Mouse (Mus musculus): ENCODE results near the gene Pml. TPM values are rescaled to one million over a fixed set of nuclear protein-coding genes. Genes with fewer than 3 reads are reported as not detected.

Pml gene
- polyA plus RNA-seq, 1 experiment from 2014 or later, result 15.3 TPM

DNA sequence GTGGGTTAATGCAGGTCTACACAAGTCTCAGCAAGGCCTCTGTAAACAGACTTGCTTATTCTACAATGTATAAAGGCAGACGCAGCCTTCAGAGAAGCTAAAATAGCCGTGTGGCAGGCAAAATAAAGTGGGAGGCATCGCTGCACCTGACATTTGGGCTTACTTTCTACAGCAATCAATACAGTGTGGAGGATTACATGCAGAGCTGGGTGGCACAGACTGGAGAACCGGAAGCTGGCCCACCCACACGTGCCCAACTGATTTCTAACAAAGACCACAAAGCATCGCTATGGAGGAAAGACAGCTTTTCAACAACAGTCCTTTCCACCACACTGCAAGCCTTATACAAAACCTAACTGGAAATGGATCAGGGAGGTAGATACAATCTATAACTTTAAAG is 65.1 kb downstream of the Pml start:
- Histone ChIP-seq H3K9ac (ENCODE audit: low read depth, low read length) (no peak overlapping the region), H3K4me2 (ENCODE audit: low read depth, low read length) (no peak overlapping the region), H3K4me1 (ENCODE audit: control insufficient read depth, insufficient read depth, low read length) (no peaks in the 10 kb centered on the region), H3K27ac (replicated peaks; ENCODE audit: low read depth, low read length) (no peak overlapping the region), H3K27me3 (replicated peaks; ENCODE audit: control insufficient read depth, insufficient read depth, low read length) (no peaks in the 10 kb centered on the region), H3K9me3 (ENCODE audit: control insufficient read depth, low read length) (no peaks in the 10 kb centered on the region), H3K36me3 (ENCODE audit: control insufficient read depth, insufficient read depth, low read length) (no peaks in the 10 kb centered on the region), H3K4me3 (ENCODE audit: low read depth, low read length) (no peak overlapping the region)
- DNase-seq (ENCODE audit: low spot score) (no peak), ATAC-seq (ENCODE audit: low read depth) (no peak)
- WGBS, result 70% methylated on average over 6 of the region's 6 CpGs

GRCm38 (mm10) chr9:58179390-58179789 is 70.2 kb downstream of the Pml start:
- H3K27me3 ChIP-seq (replicated peaks; ENCODE audit: control insufficient read depth, insufficient read depth, low read length), result no peaks in the 10 kb centered on the region
- no peak overlapping the region for H3K9ac ChIP-seq (ENCODE audit: low read depth, low read length)
- no peak for ATAC-seq (ENCODE audit: low read depth)
- no peak overlapping the region for H3K4me2 ChIP-seq (ENCODE audit: low read depth, low read length)
- no peaks in the 10 kb centered on the region for H3K9me3 ChIP-seq (ENCODE audit: control insufficient read depth, low read length)
- H3K36me3 ChIP-seq (ENCODE audit: control insufficient read depth, insufficient read depth, low read length), result no peaks in the 10 kb centered on the region
- DNase-seq (ENCODE audit: low spot score), result no peak
- H3K4me1 ChIP-seq (ENCODE audit: control insufficient read depth, insufficient read depth, low read length), result peaks cover 14% of the 10 kb centered on the region
- no peak overlapping the region for H3K4me3 ChIP-seq (ENCODE audit: low read depth, low read length)
- WGBS, result 95% methylated on average over 2 of the region's 2 CpGs
- no peak overlapping the region for H3K27ac ChIP-seq (replicated peaks; ENCODE audit: low read depth, low read length)

GRCm38 (mm10) chr9:58177165-58177564 is 72.4 kb downstream of the Pml start:
- peaks cover 14% of the 10 kb centered on the region for H3K4me1 ChIP-seq (ENCODE audit: control insufficient read depth, insufficient read depth, low read length)
- no peaks in the 10 kb centered on the region for H3K36me3 ChIP-seq (ENCODE audit: control insufficient read depth, insufficient read depth, low read length)
- no peak overlapping the region for H3K4me2 ChIP-seq (ENCODE audit: low read depth, low read length)
- H3K9me3 ChIP-seq (ENCODE audit: control insufficient read depth, low read length), result 0 out of 2 replicates have a peak, but pooled peaks cover 3% of the 10 kb centered on the region
- no peak overlapping the region for H3K9ac ChIP-seq (ENCODE audit: low read depth, low read length)
- DNase-seq (ENCODE audit: low spot score) (no peak), ATAC-seq (ENCODE audit: low read depth) (no peak)
- H3K27ac ChIP-seq (replicated peaks; ENCODE audit: low read depth, low read length), result no peak overlapping the region
- no peaks in the 10 kb centered on the region for H3K27me3 ChIP-seq (replicated peaks; ENCODE audit: control insufficient read depth, insufficient read depth, low read length)
- WGBS, result 74% methylated on average over 4 of the region's 4 CpGs
- H3K4me3 ChIP-seq (ENCODE audit: low read depth, low read length), result no peak overlapping the region

- WGBS, result 21% methylated on average over 5 of the region's 5 CpGs
- H3K9me3 ChIP-seq (ENCODE audit: control insufficient read depth, low read length), result 0 out of 2 replicates have a peak, but pooled peaks cover 3% of the 10 kb centered on the region
Observed at GRCm38 (mm10) chr9:58175745-58176487, 73.7 kb downstream of the Pml start.

GRCm38 (mm10) chr9:58174818-58175251 is 74.8 kb downstream of the Pml start:
- ATAC-seq (ENCODE audit: low read depth) (peak; percentile 68; the same call in 1 of the 2 replicates), DNase-seq (ENCODE audit: low spot score) (peak; percentile 72)
- no peak overlapping the region for H3K9ac ChIP-seq (ENCODE audit: low read depth, low read length)
- H3K36me3 ChIP-seq (ENCODE audit: control insufficient read depth, insufficient read depth, low read length), result no peaks in the 10 kb centered on the region
- H3K27ac ChIP-seq (replicated peaks; ENCODE audit: low read depth, low read length), result peak overlapping the region; percentile 66; the same call in 1 of the 2 replicates
- H3K9me3 ChIP-seq (ENCODE audit: control insufficient read depth, low read length), result 0 out of 2 replicates have a peak, but pooled peaks cover 3% of the 10 kb centered on the region
- H3K4me2 ChIP-seq (ENCODE audit: low read depth, low read length), result no peak overlapping the region
- no peaks in the 10 kb centered on the region for H3K27me3 ChIP-seq (replicated peaks; ENCODE audit: control insufficient read depth, insufficient read depth, low read length)
- 35% methylated on average over 5 of the region's 5 CpGs for whole genome bisulfite sequencing
- H3K4me3 ChIP-seq (ENCODE audit: low read depth, low read length), result no peak overlapping the region
- peaks cover 14% of the 10 kb centered on the region for H3K4me1 ChIP-seq (ENCODE audit: control insufficient read depth, insufficient read depth, low read length)

More at GRCm38 (mm10) chr9:58175745-58176487, 73.7 kb downstream of the Pml start:
- H3K4me3 ChIP-seq (ENCODE audit: low read depth, low read length), result no peak overlapping the region
- no peaks in the 10 kb centered on the region for H3K27me3 ChIP-seq (replicated peaks; ENCODE audit: control insufficient read depth, insufficient read depth, low read length)
- H3K9ac ChIP-seq (ENCODE audit: low read depth, low read length), result no peak overlapping the region
- no peaks in the 10 kb centered on the region for H3K36me3 ChIP-seq (ENCODE audit: control insufficient read depth, insufficient read depth, low read length)
- H3K27ac ChIP-seq (replicated peaks; ENCODE audit: low read depth, low read length), result peak overlapping the region; percentile 66
- H3K4me2 ChIP-seq (ENCODE audit: low read depth, low read length), result no peak overlapping the region
- peak; percentile 81 for DNase-seq (ENCODE audit: low spot score)
- H3K4me1 ChIP-seq (ENCODE audit: control insufficient read depth, insufficient read depth, low read length), result peaks cover 14% of the 10 kb centered on the region
- ATAC-seq (ENCODE audit: low read depth), result peak; percentile 37; the same call in 1 of the 2 replicates

DNA sequence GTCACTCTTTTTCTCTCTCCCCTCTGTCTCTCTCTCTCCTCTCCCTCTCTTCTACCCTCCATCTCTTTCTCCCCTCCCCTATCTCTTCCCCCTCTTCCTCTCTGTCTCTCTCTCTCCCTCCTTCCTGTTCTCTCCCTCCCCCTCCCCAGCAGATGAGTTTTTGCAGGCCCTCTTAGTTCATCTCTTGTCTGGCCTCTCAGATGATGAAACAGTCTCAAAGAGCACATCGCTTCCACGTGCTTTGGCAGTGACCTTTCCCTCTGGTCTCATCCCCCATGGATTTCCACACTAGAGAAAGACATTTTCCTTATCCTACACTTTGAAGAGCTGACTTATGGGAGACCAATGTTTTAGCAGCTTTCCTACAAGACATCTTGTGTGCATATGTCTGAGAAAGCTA is 76.7 kb downstream of the Pml start:
- Histone ChIP-seq H3K36me3 (ENCODE audit: control insufficient read depth, insufficient read depth, low read length) (no peaks in the 10 kb centered on the region), H3K9ac (ENCODE audit: low read depth, low read length) (no peak overlapping the region), H3K27ac (replicated peaks; ENCODE audit: low read depth, low read length) (no peak overlapping the region), H3K4me3 (ENCODE audit: low read depth, low read length) (no peak overlapping the region), H3K9me3 (ENCODE audit: control insufficient read depth, low read length) (0 out of 2 replicates have a peak, but pooled peaks cover 3% of the 10 kb centered on the region), H3K27me3 (replicated peaks; ENCODE audit: control insufficient read depth, insufficient read depth, low read length) (no peaks in the 10 kb centered on the region), H3K4me2 (ENCODE audit: low read depth, low read length) (no peak overlapping the region), H3K4me1 (ENCODE audit: control insufficient read depth, insufficient read depth, low read length) (peaks cover 26% of the 10 kb centered on the region)
- WGBS, result 59% methylated on average over 2 of the region's 2 CpGs
- DNase-seq (ENCODE audit: low spot score), result no peak
- ATAC-seq (ENCODE audit: low read depth), result no peak

GRCm38 (mm10) chr9:58169426-58169825 is 80.2 kb downstream of the Pml start:
- no peaks in the 10 kb centered on the region for H3K27me3 ChIP-seq (replicated peaks; ENCODE audit: control insufficient read depth, insufficient read depth, low read length)
- H3K9me3 ChIP-seq (ENCODE audit: control insufficient read depth, low read length), result 0 out of 2 replicates have a peak, but pooled peaks cover 3% of the 10 kb centered on the region
- DNase-seq (ENCODE audit: low spot score) (no peak), ATAC-seq (ENCODE audit: low read depth) (no peak; the same call in 1 of the 2 replicates)
- no peak overlapping the region for H3K9ac ChIP-seq (ENCODE audit: low read depth, low read length)
- H3K4me2 ChIP-seq (ENCODE audit: low read depth, low read length), result no peak overlapping the region
- no peak overlapping the region for H3K4me3 ChIP-seq (ENCODE audit: low read depth, low read length)
- 58% methylated on average over 6 of the region's 6 CpGs for WGBS
- peaks cover 12% of the 10 kb centered on the region; the same call in 1 of the 2 replicates for H3K4me1 ChIP-seq (ENCODE audit: control insufficient read depth, insufficient read depth, low read length)
- H3K27ac ChIP-seq (replicated peaks; ENCODE audit: low read depth, low read length), result peak overlapping the region; percentile 44; the same call in 1 of the 2 replicates
- no peaks in the 10 kb centered on the region for H3K36me3 ChIP-seq (ENCODE audit: control insufficient read depth, insufficient read depth, low read length)

DNA sequence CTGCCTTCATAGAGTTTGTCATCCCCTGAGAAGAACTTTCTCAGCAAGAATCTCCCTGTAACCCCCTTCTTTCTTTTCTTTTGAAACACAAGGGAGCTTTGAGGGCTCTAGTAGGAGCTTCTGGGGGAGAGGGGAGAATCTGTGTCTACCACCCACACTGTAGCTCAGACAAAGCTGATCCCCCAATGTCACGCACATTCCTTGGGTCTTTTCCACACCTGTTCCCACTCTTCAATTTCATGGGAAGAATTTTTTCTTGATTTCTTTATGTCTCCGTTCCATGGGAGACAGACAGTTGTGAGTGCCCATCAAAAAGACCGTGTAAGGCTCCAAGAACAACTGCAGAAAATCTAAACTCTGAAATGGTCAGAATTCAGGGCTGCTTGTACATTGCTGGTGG is 80.7 kb downstream of the Pml start:
- Histone ChIP-seq H3K27me3 (replicated peaks; ENCODE audit: control insufficient read depth, insufficient read depth, low read length) (no peaks in the 10 kb centered on the region), H3K36me3 (ENCODE audit: control insufficient read depth, insufficient read depth, low read length) (no peaks in the 10 kb centered on the region), H3K9ac (ENCODE audit: low read depth, low read length) (no peak overlapping the region), H3K4me2 (ENCODE audit: low read depth, low read length) (no peak overlapping the region), H3K27ac (replicated peaks; ENCODE audit: low read depth, low read length) (peak overlapping the region; percentile 39; the same call in 1 of the 2 replicates), H3K4me1 (ENCODE audit: control insufficient read depth, insufficient read depth, low read length) (peaks cover 12% of the 10 kb centered on the region; the same call in 1 of the 2 replicates), H3K4me3 (ENCODE audit: low read depth, low read length) (no peak overlapping the region), H3K9me3 (ENCODE audit: control insufficient read depth, low read length) (0 out of 2 replicates have a peak, but pooled peaks cover 3% of the 10 kb centered on the region)
- DNase-seq (ENCODE audit: low spot score) (peak; percentile 83), ATAC-seq (ENCODE audit: low read depth) (peak; percentile 76)
- 38% methylated on average over 3 of the region's 3 CpGs for WGBS
